Mouse (Mus musculus) bone marrow macrophage, adult 2 months (primary cell): ENCODE measurements around the gene Chst11.

Experiments
- CTCF ChIP-seq: IDR thresholded peaks from 2 replicates; pipeline ENCODE4 v1.5.1; 2012; ENCODE audit warnings: low read depth, mild to moderate bottlenecking, low read length, moderate library complexity
- POLR2A ChIP-seq: IDR thresholded peaks from 2 replicates; pipeline ENCODE4 v1.6.1; 2012; ENCODE audit warnings: mild to moderate bottlenecking, low read depth, low read length, borderline replicate concordance

- TF ChIP-seq CTCF, result no peak
- no peak for TF ChIP-seq POLR2A
Observed at GRCm38 (mm10) chr10:83088318-83088717, 103.0 kb downstream of the Chst11 start.
